In the genomic region with DNA sequence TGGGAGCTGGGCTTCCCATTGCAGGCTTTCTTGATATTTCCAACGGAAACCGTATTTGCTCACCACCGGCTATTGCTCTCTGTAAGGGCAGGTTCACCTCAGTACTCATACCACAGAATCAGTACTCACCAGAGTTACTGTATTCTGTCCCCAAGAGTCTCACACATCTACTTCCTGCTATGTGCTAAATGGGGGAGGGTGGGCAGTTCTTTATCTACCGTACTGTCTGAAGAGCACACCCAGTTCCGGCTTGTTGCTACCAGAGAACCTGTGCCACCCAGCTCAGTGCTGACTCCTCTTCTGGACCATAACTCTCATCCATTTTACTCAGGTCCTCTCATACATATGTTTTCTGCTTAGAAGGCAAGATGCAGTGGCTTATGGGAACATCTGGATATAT, we compare ENCODE assay signal across 17 mouse cellular contexts. TPM values are rescaled to one million over a fixed set of nuclear protein-coding genes. Genes with fewer than 3 reads are reported as not detected.
DNase-seq lines count a peak whose midpoint lies in the region; ATAC-seq and TF ChIP-seq lines count a peak whose summit lies in the region.
"Had no signal": no experiment of that assay in that cellular context is flagged by ENCODE, and none has a peak within 500 bp of the region (broad histone marks: within the 10 kb centered on the region; RNA-seq: fewer than 3 reads in every experiment).

No protein-coding gene starts in this region.

- ATAC-seq in embryonic facial prominence, embryonic 12.5 days (ENCODE audit: insufficient number of reproducible peaks, insufficient read depth, low FRiP score, low TSS enrichment) = no peak
- ATAC-seq in limb, embryonic 13.5 days (ENCODE audit: low FRiP score, low read depth) = no peak
- ATAC-seq: Patski had no signal

- H3K27me3 ChIP-seq in thymus, adult 2 months (ENCODE audit: control insufficient read depth, insufficient read depth, low read length) = no peaks in the 10 kb centered on the region
- H3K27me3 ChIP-seq in embryonic facial prominence, embryonic 12.5 days = no peaks in the 10 kb centered on the region
- H3K27me3 ChIP-seq in limb, embryonic 13.5 days = no peaks in the 10 kb centered on the region
- H3K27me3 ChIP-seq: hindbrain, embryonic 15.5 days; liver, embryonic 13.5 days had no signal

- no peak overlapping the region for H3K4me3 ChIP-seq in thymus, adult 2 months (ENCODE audit: control insufficient read depth, insufficient read depth, low read length)
- no peak overlapping the region for H3K4me3 ChIP-seq in embryonic facial prominence, embryonic 12.5 days
- no peak overlapping the region for H3K4me3 ChIP-seq in limb, embryonic 13.5 days
- H3K4me3 ChIP-seq: hindbrain, embryonic 15.5 days; liver, embryonic 13.5 days had no signal

- no peak overlapping the region for H3K27ac ChIP-seq in thymus, adult 2 months (ENCODE audit: control insufficient read depth, insufficient read depth, low read length)
- H3K27ac ChIP-seq in embryonic facial prominence, embryonic 12.5 days = peak overlapping the region; percentile 72
- H3K27ac ChIP-seq in limb, embryonic 13.5 days = peak overlapping the region; percentile 84
- H3K27ac ChIP-seq: hindbrain, embryonic 15.5 days; liver, embryonic 13.5 days; macrophage had no signal

- 0 out of 2 replicates have a peak overlapping the region, but pooled peaks have one; percentile 2 for H3K4me2 ChIP-seq in embryonic facial prominence, embryonic 12.5 days (replicated peaks)
- peak overlapping the region; percentile 32 for H3K4me2 ChIP-seq in limb, embryonic 13.5 days (replicated peaks)
- H3K4me2 ChIP-seq: hindbrain, embryonic 15.5 days; liver, embryonic 13.5 days had no signal

- no peaks in the 10 kb centered on the region for H3K36me3 ChIP-seq in thymus, adult 2 months (ENCODE audit: control insufficient read depth, insufficient read depth, low read length)
- H3K36me3 ChIP-seq in embryonic facial prominence, embryonic 12.5 days = no peaks in the 10 kb centered on the region
- H3K36me3 ChIP-seq in limb, embryonic 13.5 days = 0 out of 2 replicates have a peak, but pooled peaks cover 10% of the 10 kb centered on the region
- H3K36me3 ChIP-seq: hindbrain, embryonic 15.5 days; liver, embryonic 13.5 days had no signal

- WGBS in thymus, adult 2 months = 49% methylated on average over 5 of the region's 5 CpGs
- 67% methylated on average over 5 of the region's 5 CpGs for WGBS in embryonic facial prominence, embryonic 12.5 days
- WGBS in limb, embryonic 13.5 days = 57% methylated on average over 5 of the region's 5 CpGs

- peak; percentile 16 for DNase-seq in thymus, adult 2 months
- DNase-seq in thymus, postnatal 10 days (ENCODE audit: low spot score in 2 of 2) = no peak
- DNase-seq in thymus, postnatal 4 days = peak; percentile 14
- no peak for DNase-seq in cerebellum, postnatal 14 days
- DNase-seq in spleen, postnatal 4 days (ENCODE audit: low spot score in 2 of 2) = no peak
- DNase-seq in cerebellum, adult 9-11 months = no peak
- DNase-seq: adrenal gland, adult 2 months; cerebellum, postnatal 36 days; gastrocnemius, postnatal 25 days; kidney, adult 9 months; liver, embryonic 13.5 days; retina, postnatal 1 day had no signal

- TF ChIP-seq POLR2A in thymus, adult 2 months (IDR thresholded peaks at IDR 0.05; ENCODE audit: control insufficient read depth, extremely low read depth, insufficient read depth, low read length, poor library complexity) = no peak

- TF ChIP-seq CTCF in thymus, adult 2 months (IDR thresholded peaks at IDR 0.05; ENCODE audit: borderline replicate concordance, control insufficient read depth, extremely low read depth, insufficient read depth, low read length, poor library complexity) = no peak

- H3K4me1 ChIP-seq in thymus, adult 2 months (replicated peaks; ENCODE audit: control insufficient read depth, insufficient read depth, low read length) = peaks cover 2% of the 10 kb centered on the region; the same call in 1 of the 2 replicates
- peaks cover 70% of the 10 kb centered on the region for H3K4me1 ChIP-seq in embryonic facial prominence, embryonic 12.5 days
- H3K4me1 ChIP-seq in limb, embryonic 13.5 days = peaks cover 67% of the 10 kb centered on the region
- H3K4me1 ChIP-seq: hindbrain, embryonic 15.5 days; liver, embryonic 13.5 days had no signal

- H3K9ac ChIP-seq in embryonic facial prominence, embryonic 12.5 days = no peak overlapping the region
- H3K9ac ChIP-seq in limb, embryonic 13.5 days = no peak overlapping the region
- H3K9ac ChIP-seq: hindbrain, embryonic 15.5 days; liver, embryonic 13.5 days had no signal

- no peaks in the 10 kb centered on the region for H3K9me3 ChIP-seq in embryonic facial prominence, embryonic 12.5 days
- no peaks in the 10 kb centered on the region for H3K9me3 ChIP-seq in limb, embryonic 13.5 days
- H3K9me3 ChIP-seq: hindbrain, embryonic 15.5 days; liver, embryonic 13.5 days had no signal

RNA-seq across cellular contexts. Expression of a gene that starts 10.6 kb away (rescaled TPM):
- 2.1 and 3.3 TPM in 2 replicates for polyA plus RNA-seq in thymus, adult 2 months (2012; rRNA removed)
- 48.0 and 51.8 TPM in 2 replicates for polyA plus RNA-seq in embryonic facial prominence, embryonic 12.5 days (2016; fragmentation: Nextera tagmentation; extraction: Ambion mirVana)
- polyA plus RNA-seq in limb, embryonic 13.5 days (2015; fragmentation: Nextera tagmentation; extraction: Ambion mirVana) = 37.5 and 42.2 TPM in 2 replicates
- polyA plus RNA-seq: macrophage had no signal

Comparison
In these comparisons a context has a peak if more than half of its experiments do, and no peak if none do; other contexts are left out.
1. DNase-seq: peak in thymus, adult 2 months (single experiment) and thymus, postnatal 4 days (single experiment); none in thymus, postnatal 10 days (0 of 2), cerebellum, postnatal 14 days (0 of 2), spleen, postnatal 4 days (0 of 2) and cerebellum, adult 9-11 months (single experiment).